Mouse (Mus musculus): Measurements from ENCODE around the gene Slc44a2. TPM values are rescaled to one million over a fixed set of nuclear protein-coding genes. Genes with fewer than 3 reads are reported as not detected.
"Not testable (repeated sequence)": the region's sequence is repeated elsewhere in the genome, so short reads cannot be mapped to it uniquely, and the experiment has no call there.

Gene Slc44a2
- polyA plus RNA-seq, 1 experiment from 2014 or later = 103 TPM

DNA sequence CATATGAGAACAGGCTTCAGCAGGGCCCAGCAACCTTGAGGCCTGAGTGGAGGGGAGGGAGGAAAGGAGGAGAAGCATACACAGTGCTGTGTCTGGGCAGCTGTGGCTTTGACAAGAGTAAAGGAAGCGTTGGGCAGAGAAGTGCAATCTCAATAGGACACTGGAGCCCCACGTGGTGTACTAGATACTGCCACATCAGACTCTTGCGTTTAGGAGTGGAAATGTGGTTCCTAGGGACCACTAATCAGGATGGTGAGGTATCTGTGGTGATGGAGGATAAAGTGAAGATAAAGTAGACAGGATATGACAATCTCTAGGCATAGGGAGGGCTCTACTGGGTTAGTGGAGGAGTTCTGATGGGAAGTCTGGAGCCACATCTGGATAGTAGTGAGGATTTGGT lies 33.7 kb upstream of the Slc44a2 start:
- Histone ChIP-seq H3K27ac (no peak overlapping the region), H3K4me3 (replicated peaks) (peak overlapping the region; percentile 82), H3K4me2 (peak overlapping the region; percentile 92), H3K36me3 (peaks cover 33% of the 10 kb centered on the region), H3K9me3 (no peaks in the 10 kb centered on the region), H3K27me3 (no peaks in the 10 kb centered on the region), H3K9ac (replicated peaks) (peak overlapping the region; percentile 76), H3K4me1 (replicated peaks) (peaks cover 26% of the 10 kb centered on the region)
- no peak for ATAC-seq (ENCODE audit: insufficient number of reproducible peaks, insufficient read depth, low FRiP score, low TSS enrichment, low read depth)
- WGBS = 61% methylated on average over 3 of the region's 3 CpGs

DNA sequence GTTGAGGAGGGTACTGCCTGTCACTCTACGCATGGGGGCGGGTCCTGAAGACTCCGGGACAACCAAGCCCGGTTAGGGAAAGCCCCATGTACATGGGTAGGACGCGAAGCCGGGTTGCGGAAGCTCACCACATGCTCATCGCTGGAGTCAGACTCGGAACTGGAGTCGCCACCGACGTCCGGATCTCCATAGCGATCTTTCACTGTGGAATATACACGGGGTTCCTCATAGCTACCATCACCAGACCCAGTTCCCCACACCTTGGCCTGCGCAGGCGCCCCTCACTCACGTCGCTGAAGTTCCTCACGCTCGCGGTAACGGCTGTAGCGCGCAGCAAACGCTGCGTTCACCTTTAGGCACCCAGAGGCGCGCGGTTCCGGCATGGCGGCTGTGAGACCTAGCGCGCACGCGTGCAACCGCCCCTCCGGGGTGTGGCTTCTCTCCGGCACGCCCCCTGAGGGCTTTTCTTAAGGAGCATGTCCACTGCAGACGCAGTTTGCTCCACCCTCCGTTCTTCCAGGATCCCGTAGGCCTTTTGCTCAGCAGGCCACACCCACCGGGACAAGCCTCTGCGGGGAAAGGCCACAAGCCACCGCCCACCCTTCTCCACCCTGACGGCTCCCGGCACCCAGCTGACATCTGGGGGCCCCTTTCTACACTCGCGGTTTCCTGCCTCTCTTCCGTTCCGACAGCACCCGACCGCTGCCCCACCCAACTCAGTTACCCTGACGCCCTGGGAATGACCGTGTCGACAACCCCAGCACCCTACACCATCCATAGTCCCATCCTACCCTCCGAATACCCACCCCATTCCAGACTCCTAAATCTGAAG lies 32.7 kb upstream of the Slc44a2 start, which contains the start of gene Kri1:
TSS of gene Kri1 (minus strand) at position 399 of the 832 bp plus-strand sequence.
- peak within 1 kb of the TSS; percentile 78 for H3K27ac ChIP-seq
- H3K4me1 ChIP-seq (replicated peaks) = peaks cover 26% of the 10 kb centered on the region
- no peaks in the 10 kb centered on the region for H3K27me3 ChIP-seq
- peak within 1 kb of the TSS; percentile 92 for H3K4me2 ChIP-seq
- WGBS = under 1% methylated on average over 59 of the region's 59 CpGs
- H3K9me3 ChIP-seq = no peaks in the 10 kb centered on the region
- H3K4me3 ChIP-seq (replicated peaks) = peak within 1 kb of the TSS; percentile 82
- ATAC-seq (ENCODE audit: insufficient number of reproducible peaks, insufficient read depth, low FRiP score, low TSS enrichment, low read depth) = peak; percentile 57
- H3K36me3 ChIP-seq = peaks cover 23% of the 10 kb centered on the region
- peak within 1 kb of the TSS; percentile 76 for H3K9ac ChIP-seq (replicated peaks)

DNA sequence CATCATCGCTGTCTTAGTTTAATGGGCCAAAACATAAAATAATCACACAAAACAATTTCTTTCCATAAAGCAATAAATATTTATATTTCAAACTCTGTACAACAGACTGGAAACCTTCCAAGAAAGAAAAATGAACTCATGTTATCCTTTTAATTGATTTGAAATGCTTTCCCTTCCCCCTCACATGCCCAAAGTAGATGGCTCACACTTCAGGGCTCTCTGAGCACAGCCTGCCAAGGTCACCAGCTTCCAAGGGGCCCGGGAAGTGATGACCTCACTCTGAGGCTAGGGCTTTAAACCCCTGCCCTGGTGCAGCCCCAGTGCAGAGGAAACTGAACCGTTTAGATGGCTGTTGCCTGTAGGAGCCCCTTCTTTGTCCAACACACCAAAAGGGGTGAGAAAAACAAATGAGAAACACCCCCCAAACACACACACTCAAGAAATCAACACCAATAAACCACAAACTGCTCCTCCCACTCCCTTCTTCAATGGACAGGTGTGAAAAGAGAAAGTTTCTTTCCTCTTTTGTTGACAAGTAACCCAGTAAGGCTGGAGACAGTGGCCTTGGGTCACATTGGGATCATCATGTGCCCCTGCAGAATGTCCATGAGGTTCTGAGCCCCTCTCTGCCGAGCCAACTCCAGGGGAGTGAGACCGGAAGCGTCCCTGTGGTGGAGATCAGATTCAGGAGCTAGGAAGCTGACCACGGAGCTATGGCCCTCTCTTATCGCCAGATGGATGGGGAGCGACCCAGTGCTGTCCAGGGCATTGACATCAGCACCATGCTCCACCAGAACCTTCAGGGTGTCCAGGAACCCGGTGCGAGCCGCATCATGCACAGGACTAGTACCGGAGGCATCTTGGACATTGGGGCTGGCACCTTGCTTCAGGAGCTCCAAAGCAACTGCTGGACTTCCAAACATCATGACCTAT lies 31.8 kb upstream of the Slc44a2 start:
- H3K4me3 ChIP-seq (replicated peaks) = peak overlapping the region; percentile 82
- H3K27me3 ChIP-seq = no peaks in the 10 kb centered on the region
- ATAC-seq (ENCODE audit: insufficient number of reproducible peaks, insufficient read depth, low FRiP score, low TSS enrichment, low read depth) = no peak
- H3K9ac ChIP-seq (replicated peaks) = no peak overlapping the region
- H3K27ac ChIP-seq = peak overlapping the region; percentile 78
- peaks cover 26% of the 10 kb centered on the region for H3K4me1 ChIP-seq (replicated peaks)
- H3K4me2 ChIP-seq = peak overlapping the region; percentile 92
- H3K36me3 ChIP-seq = peaks cover 18% of the 10 kb centered on the region
- WGBS = 77% methylated on average over 13 of the region's 13 CpGs
- no peaks in the 10 kb centered on the region for H3K9me3 ChIP-seq

DNA sequence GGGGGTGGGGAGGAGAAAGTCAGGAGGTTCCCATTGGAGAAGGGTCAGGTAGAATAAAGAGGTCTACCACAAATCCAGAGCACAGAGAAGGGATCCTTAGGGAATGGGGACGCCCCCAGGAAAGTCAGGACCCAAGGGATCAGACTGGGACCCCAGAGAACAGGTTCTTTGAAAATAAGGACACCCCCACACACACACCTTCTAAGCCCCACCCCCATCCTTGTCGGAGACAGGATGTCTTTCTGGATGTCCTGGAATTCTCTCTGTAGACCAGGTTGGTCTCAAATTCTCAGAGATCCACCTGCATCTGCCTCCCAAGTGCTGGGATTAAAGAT lies 31.2 kb upstream of the Slc44a2 start:
- H3K4me1 ChIP-seq (replicated peaks) = peaks cover 26% of the 10 kb centered on the region
- 83% methylated on average over 2 of the region's 2 CpGs for WGBS
- H3K9me3 ChIP-seq = no peaks in the 10 kb centered on the region
- ATAC-seq (ENCODE audit: insufficient number of reproducible peaks, insufficient read depth, low FRiP score, low TSS enrichment, low read depth) = no peak
- no peak overlapping the region for H3K27ac ChIP-seq
- no peak overlapping the region for H3K9ac ChIP-seq (replicated peaks)
- no peaks in the 10 kb centered on the region for H3K27me3 ChIP-seq
- H3K4me2 ChIP-seq = peak overlapping the region; percentile 92
- H3K4me3 ChIP-seq (replicated peaks) = peak overlapping the region; percentile 11; the same call in 1 of the 2 replicates
- H3K36me3 ChIP-seq = peaks cover 12% of the 10 kb centered on the region

DNA sequence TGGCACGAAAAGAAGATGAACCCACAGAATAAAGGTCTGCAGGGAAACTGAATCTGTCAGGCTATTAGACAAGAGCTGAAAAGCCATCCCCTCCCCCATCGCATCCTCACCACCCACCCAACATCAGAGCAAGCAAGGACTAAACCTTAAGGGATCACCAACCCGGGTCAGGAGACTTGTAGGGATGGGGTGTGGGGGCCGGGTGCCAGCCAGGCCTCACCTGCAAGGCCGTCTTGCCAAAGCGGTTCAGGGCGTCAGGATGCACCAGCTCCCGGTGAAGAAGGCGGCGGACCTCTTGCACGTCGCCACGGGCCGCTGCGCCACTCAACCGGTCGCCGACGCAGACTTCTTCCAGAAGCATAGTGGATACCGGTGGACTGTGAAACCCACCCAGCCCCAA lies 29.9 kb upstream of the Slc44a2 start:
- H3K9ac ChIP-seq (replicated peaks) = peak overlapping the region; percentile 71
- peaks cover 35% of the 10 kb centered on the region for H3K4me1 ChIP-seq (replicated peaks)
- WGBS = under 1% methylated on average over 20 of the region's 20 CpGs
- H3K27me3 ChIP-seq = no peaks in the 10 kb centered on the region
- H3K27ac ChIP-seq = peak overlapping the region; percentile 90
- H3K9me3 ChIP-seq = no peaks in the 10 kb centered on the region
- ATAC-seq (ENCODE audit: insufficient number of reproducible peaks, insufficient read depth, low FRiP score, low TSS enrichment, low read depth) = no peak
- H3K4me2 ChIP-seq = peak overlapping the region; percentile 92
- peaks cover under 1% of the 10 kb centered on the region; the same call in 1 of the 2 replicates for H3K36me3 ChIP-seq
- peak overlapping the region; percentile 73 for H3K4me3 ChIP-seq (replicated peaks)

DNA sequence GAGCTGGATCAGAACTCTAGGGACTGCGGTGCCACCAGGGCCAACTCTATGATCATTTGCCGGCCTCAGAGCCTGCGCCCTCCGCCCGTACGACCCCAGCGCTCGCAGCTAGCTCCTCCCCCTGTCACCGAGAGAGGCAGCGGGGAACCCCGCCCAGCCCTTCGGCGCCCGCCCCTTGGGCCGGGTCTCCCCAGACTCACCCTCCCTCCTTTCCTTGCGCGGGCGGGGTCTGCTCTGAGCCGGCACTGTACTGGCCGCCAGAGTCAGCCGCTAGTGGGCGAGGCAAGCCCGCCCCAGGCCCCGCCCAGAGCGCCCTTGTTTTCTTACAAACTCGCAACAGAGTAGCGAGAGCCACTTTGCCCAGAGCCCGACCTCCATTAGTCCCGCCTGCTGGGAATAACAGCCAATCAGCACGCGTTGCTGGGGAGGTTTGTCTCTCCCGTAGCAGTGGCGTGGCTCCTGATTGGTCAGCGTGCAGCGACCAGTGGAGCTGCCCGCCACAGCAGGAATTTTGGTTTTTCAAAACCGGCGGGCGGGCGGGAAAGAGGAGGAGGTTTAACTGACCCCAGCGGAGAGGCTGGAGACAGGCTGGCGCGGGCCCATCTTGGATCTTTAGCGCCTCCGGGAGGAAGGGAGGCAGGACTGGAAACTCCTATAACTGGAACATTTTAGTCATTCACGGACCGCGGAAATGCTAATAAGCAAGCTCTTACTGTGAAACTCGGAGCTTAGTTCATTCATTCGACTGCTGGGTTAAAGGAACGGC lies 29.3 kb upstream of the Slc44a2 start, which contains the start of gene Cdkn2d:
TSS of gene Cdkn2d (minus strand) at position 386 of the 766 bp plus-strand sequence.
- under 1% methylated on average over 51 of the region's 51 CpGs for WGBS
- H3K27me3 ChIP-seq = no peaks in the 10 kb centered on the region
- ATAC-seq (ENCODE audit: insufficient number of reproducible peaks, insufficient read depth, low FRiP score, low TSS enrichment, low read depth) = peak; percentile 99

DNA sequence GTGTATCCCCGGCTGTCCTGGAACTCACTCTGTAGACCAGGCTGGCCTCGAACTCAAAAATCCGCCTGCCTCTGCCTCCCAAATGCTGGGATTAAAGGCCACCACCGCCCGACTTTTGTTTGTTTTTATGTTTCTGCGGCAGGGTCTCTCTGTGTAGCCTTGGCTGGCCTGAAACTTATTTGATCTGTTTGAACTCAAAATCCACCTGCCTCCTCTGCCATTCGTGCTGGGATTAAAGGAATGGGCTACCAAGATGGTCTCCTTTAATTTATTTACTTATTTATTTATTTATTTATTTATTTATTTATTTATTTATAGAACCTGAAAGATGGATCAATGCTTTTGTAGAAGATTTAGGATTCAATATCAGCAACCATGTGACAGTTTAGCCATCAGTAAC lies 28.6 kb upstream of the Slc44a2 start:
- not testable (repeated sequence) for H3K9me3 ChIP-seq; H3K36me3 ChIP-seq; H3K27me3 ChIP-seq; ATAC-seq (ENCODE audit: insufficient number of reproducible peaks, insufficient read depth, low FRiP score, low TSS enrichment, low read depth)
- H3K27ac ChIP-seq = peak overlapping the region; percentile 90
- peak overlapping the region; percentile 73 for H3K4me3 ChIP-seq (replicated peaks)
- H3K9ac ChIP-seq (replicated peaks) = peak overlapping the region; percentile 44; the same call in 1 of the 2 replicates
- peak overlapping the region; percentile 50 for H3K4me2 ChIP-seq
- 19% methylated on average over 7 of the region's 7 CpGs for WGBS
- peaks cover 31% of the 10 kb centered on the region for H3K4me1 ChIP-seq (replicated peaks)

More for the DNA sequence above, 29.3 kb upstream of the Slc44a2 start, which contains the start of gene Cdkn2d:
- peak within 1 kb of the TSS; percentile 71 for H3K9ac ChIP-seq (replicated peaks)
- peak within 1 kb of the TSS; percentile 90 for H3K27ac ChIP-seq
- peak within 1 kb of the TSS; percentile 92 for H3K4me2 ChIP-seq
- no peaks in the 10 kb centered on the region for H3K36me3 ChIP-seq
- peaks cover 38% of the 10 kb centered on the region for H3K4me1 ChIP-seq (replicated peaks)
- H3K9me3 ChIP-seq = no peaks in the 10 kb centered on the region
- H3K4me3 ChIP-seq (replicated peaks) = peak within 1 kb of the TSS; percentile 73

DNA sequence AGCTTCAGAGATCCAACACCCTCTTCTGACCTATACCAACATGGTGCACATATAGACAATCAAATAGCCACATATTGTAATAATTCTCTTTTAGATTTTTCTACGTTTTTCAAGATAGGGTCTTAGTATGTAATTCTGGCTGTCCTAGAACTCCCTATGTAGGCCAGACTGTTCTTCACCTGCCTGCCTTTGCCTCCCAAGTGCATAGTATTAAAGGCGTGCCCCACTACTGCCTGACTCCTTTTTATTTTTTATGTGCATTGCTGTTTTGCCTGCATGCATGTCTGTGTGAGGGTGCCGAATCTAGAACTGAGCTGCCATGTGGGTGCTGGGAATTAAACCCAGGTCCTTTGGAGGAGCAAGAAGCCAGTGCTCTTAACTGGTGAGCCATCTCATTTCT lies 28.2 kb upstream of the Slc44a2 start:
- no peak for ATAC-seq (ENCODE audit: insufficient number of reproducible peaks, insufficient read depth, low FRiP score, low TSS enrichment, low read depth)
- no peaks in the 10 kb centered on the region for H3K9me3 ChIP-seq
- H3K27ac ChIP-seq = no peak overlapping the region
- no peaks in the 10 kb centered on the region for H3K27me3 ChIP-seq
- no peak overlapping the region for H3K9ac ChIP-seq (replicated peaks)
- WGBS = 93% methylated on average over 3 of the region's 3 CpGs
- no peak overlapping the region for H3K4me3 ChIP-seq (replicated peaks)
- H3K4me1 ChIP-seq (replicated peaks) = peaks cover 27% of the 10 kb centered on the region
- H3K4me2 ChIP-seq = 0 out of 2 replicates have a peak overlapping the region, but pooled peaks have one; percentile 50
- no peaks in the 10 kb centered on the region for H3K36me3 ChIP-seq

DNA sequence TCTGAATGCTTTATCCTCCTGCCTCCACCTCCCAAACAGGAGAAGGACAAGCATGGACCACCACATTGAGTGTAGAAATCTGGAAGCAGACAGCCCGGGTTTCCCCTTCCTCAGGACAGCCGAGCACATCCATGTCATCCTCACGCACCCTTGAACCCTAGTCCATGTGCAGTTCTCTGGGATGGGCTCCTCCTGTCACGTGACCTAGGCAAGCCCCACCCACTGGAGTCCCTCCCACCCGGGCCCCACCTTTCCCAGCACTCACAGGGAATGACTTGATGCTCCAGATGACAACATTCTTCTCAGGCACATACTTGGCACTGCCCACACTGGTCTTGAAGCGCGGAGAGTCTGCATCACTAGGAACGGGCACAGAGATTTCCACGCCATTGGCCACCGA lies 21.5 kb upstream of the Slc44a2 start:
- Histone ChIP-seq H3K4me2 (no peak overlapping the region), H3K9me3 (peaks cover 20% of the 10 kb centered on the region), H3K9ac (replicated peaks) (no peak overlapping the region), H3K27ac (no peak overlapping the region), H3K4me1 (replicated peaks) (peaks cover 12% of the 10 kb centered on the region; the same call in 1 of the 2 replicates), H3K4me3 (replicated peaks) (no peak overlapping the region), H3K27me3 (no peaks in the 10 kb centered on the region), H3K36me3 (no peaks in the 10 kb centered on the region)
- WGBS = 85% methylated on average over 10 of the region's 10 CpGs
- no peak for ATAC-seq (ENCODE audit: insufficient number of reproducible peaks, insufficient read depth, low FRiP score, low TSS enrichment, low read depth)

DNA sequence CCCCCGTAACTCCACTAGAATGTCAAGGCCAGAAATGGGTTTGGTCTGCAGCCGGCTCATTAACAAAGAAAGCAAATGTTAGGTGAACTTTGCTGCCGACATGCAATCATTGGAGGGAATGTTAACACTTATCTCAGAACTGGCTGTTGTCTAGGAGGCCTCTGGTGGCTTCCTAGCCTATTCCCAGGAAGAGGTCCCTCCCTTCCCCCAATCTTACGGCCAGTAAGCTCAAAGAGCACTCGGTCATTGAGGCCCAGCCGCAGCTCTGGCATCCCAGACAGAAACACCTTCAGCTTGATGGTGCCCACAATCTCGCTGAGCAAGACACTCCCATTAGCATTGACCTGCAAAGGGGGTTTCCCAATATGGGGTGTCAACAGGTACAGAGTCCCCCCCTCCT lies 15.4 kb upstream of the Slc44a2 start:
- H3K9me3 ChIP-seq = peaks cover 15% of the 10 kb centered on the region; the same call in 1 of the 2 replicates
- no peak overlapping the region for H3K9ac ChIP-seq (replicated peaks)
- no peak overlapping the region for H3K27ac ChIP-seq
- no peak overlapping the region for H3K4me2 ChIP-seq
- H3K4me1 ChIP-seq (replicated peaks) = no peaks in the 10 kb centered on the region
- no peak for ATAC-seq (ENCODE audit: insufficient number of reproducible peaks, insufficient read depth, low FRiP score, low TSS enrichment, low read depth)
- H3K36me3 ChIP-seq = no peaks in the 10 kb centered on the region
- no peak overlapping the region for H3K4me3 ChIP-seq (replicated peaks)
- WGBS = 81% methylated on average over 7 of the region's 7 CpGs
- peaks cover 10% of the 10 kb centered on the region for H3K27me3 ChIP-seq

All from limb, embryonic 12.5 days (tissue).